Mouse (Mus musculus): ENCODE data around the gene Abhd16b. TPM values are rescaled to one million over a fixed set of nuclear protein-coding genes. Genes with fewer than 3 reads are reported as not detected.

Abhd16b gene
- polyA plus RNA-seq, 1 experiment, result 0.06 TPM

DNA sequence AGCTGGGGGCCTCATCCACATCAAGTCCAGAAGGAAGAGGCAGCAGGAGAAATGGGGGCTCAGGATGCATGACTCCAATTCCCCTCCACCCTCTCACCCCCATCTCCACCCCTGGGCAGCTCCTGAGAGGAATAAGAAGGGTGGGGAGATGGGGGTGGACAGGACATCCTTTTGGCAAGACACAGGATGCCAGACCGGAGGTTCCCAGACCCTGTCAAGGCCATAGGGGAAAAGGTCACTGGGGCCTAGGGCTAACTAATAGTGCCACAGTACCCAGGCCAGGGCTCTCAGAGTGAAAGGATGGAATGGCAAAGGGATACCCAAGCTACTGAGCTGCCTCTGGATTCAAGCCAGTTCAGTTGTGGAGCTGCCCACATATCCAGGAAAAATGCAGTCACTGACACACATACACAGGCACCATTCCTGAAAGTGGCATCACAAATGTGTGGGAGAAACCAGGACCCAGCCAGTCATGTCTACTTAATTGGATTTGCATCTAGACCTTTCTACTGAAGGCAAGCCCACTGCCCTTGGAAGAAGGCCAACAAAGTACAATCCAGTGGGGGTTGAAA, 20.7 kb upstream of the Abhd16b start:
- Histone ChIP-seq H3ac (ENCODE audit: control insufficient read depth, insufficient read length) (no peak overlapping the region), H3K4me2 (ENCODE audit: low read depth) (no peak overlapping the region), H3K27me3 (ENCODE audit: control insufficient read depth, insufficient read depth, insufficient read length) (peaks cover 4% of the 10 kb centered on the region), H3K4me3 (no peak overlapping the region), H3K79me2 (ENCODE audit: control insufficient read depth, insufficient read depth) (no peaks in the 10 kb centered on the region), H3K36me3 (ENCODE audit: control insufficient read depth, insufficient read depth) (no peaks in the 10 kb centered on the region)
- TF ChIP-seq SRF (IDR thresholded peaks at IDR 0.05; ENCODE audit: control insufficient read depth, insufficient read length, low read depth) (no peak), CEBPB (IDR thresholded peaks at IDR 0.05; ENCODE audit: insufficient read depth, poor library complexity, severe bottlenecking) (no peak), MYOD1 (IDR thresholded peaks at IDR 0.05; ENCODE audit: control insufficient read depth in 1 of 3, insufficient read length in 2 of 3, low read depth in 2 of 3) (no peak), E2F4 (IDR thresholded peaks at IDR 0.05; ENCODE audit: insufficient read depth) (no peak), REST (IDR thresholded peaks at IDR 0.05; ENCODE audit: insufficient read depth, insufficient read length) (no peak), TCF12 (IDR thresholded peaks at IDR 0.05; ENCODE audit: insufficient read depth, poor library complexity, severe bottlenecking) (no peak)

DNA sequence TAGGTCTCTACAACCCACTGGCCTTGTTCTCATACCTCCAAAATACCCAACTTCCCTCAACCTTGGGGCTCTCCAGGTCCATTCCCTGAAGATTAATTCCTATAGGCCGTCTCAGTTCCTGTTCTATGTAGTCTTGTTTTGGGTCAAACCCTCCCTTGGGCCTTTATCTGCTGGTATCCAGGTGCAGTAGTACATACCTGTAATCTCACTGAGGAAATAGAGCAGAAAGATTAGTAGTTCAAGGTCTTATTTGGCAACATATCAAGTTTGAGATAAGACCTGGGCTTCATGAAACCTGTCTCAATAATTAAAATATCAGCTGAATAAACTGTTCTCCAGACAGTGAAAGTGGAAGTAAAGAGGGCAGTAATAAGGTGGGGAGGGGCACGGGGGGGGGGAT, 9.9 kb upstream of the Abhd16b start:
- H3K79me2 ChIP-seq (ENCODE audit: control insufficient read depth, insufficient read depth), result no peaks in the 10 kb centered on the region
- H3K36me3 ChIP-seq (ENCODE audit: control insufficient read depth, insufficient read depth), result no peaks in the 10 kb centered on the region
- TF ChIP-seq MYOG (IDR thresholded peaks at IDR 0.05; ENCODE audit: control insufficient read depth in 1 of 3, insufficient read depth in 1 of 3, insufficient read length in 2 of 3, low read depth in 2 of 3), result no peak
- no peak for TF ChIP-seq CEBPB (IDR thresholded peaks at IDR 0.05; ENCODE audit: insufficient read depth, poor library complexity, severe bottlenecking)
- TF ChIP-seq TCF12 (IDR thresholded peaks at IDR 0.05; ENCODE audit: insufficient read depth, poor library complexity, severe bottlenecking), result no peak
- TF ChIP-seq MYOD1 (IDR thresholded peaks at IDR 0.05; ENCODE audit: control insufficient read depth in 1 of 3, insufficient read length in 2 of 3, low read depth in 2 of 3), result no peak
- TF ChIP-seq POLR2AphosphoS2 (IDR thresholded peaks at IDR 0.05; ENCODE audit: insufficient read length, low read depth), result no peak
- no peak for TF ChIP-seq TCF3 (IDR thresholded peaks at IDR 0.05; ENCODE audit: insufficient read length, low read depth)
- H3ac ChIP-seq (ENCODE audit: control insufficient read depth, insufficient read length), result no peak overlapping the region
- no peaks in the 10 kb centered on the region for H3K27me3 ChIP-seq (ENCODE audit: control insufficient read depth, insufficient read depth, insufficient read length)
- no peak overlapping the region for H3K4me2 ChIP-seq (ENCODE audit: low read depth)
- H3K4me3 ChIP-seq, result no peak overlapping the region

DNA sequence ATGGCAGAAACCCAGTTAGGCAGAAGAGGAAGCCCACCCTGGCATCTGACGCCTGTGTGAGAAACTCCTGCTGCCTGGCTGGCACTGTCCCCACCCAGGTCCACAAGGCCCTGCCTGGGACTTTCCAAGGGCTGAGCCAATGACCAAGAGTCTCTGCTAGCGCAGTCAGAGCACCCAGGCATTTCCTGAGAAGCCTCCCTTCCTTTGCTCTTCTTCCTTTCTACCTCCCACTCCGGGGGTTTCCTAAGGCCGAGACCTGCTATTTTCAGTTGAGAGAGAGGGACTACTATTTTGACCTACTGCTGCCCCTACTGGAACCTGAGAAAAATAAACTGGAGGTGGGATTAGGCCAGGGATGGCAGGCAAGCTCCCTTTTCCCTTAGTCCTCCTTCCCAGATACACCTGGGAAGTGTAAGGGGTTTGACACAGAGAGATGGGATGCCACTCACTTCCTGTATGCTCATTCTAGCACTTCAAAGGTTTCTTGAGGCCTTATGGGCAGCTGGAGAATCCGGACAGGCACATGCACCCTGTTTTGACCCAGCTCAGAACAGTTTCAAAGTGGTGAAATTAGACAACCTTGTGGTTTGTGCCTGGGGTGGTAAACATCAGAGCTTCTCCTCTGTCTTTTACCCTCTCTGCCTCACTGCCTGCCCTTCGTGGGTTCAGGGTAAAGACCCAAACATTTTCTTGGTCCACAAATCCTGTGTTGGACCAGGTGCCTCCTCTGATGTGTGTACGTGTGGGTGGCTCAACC, 9.3 kb upstream of the Abhd16b start:
- no peak overlapping the region for H3K4me3 ChIP-seq
- TF ChIP-seq REST (IDR thresholded peaks at IDR 0.05; ENCODE audit: insufficient read depth, insufficient read length), result no peak
- TF ChIP-seq MYOG (IDR thresholded peaks at IDR 0.05; ENCODE audit: control insufficient read depth in 1 of 3, insufficient read depth in 1 of 3, insufficient read length in 2 of 3, low read depth in 2 of 3), result no peak
- TF ChIP-seq POLR2AphosphoS2 (IDR thresholded peaks at IDR 0.05; ENCODE audit: insufficient read length, low read depth), result no peak
- no peak for TF ChIP-seq TCF3 (IDR thresholded peaks at IDR 0.05; ENCODE audit: insufficient read length, low read depth)
- no peak for TF ChIP-seq POLR2A (IDR thresholded peaks at IDR 0.05; ENCODE audit: insufficient read length, low read depth)
- no peak for TF ChIP-seq USF1 (IDR thresholded peaks at IDR 0.05; ENCODE audit: low read depth)
- no peak for TF ChIP-seq TCF12 (IDR thresholded peaks at IDR 0.05; ENCODE audit: insufficient read depth, poor library complexity, severe bottlenecking)
- TF ChIP-seq E2F4 (IDR thresholded peaks at IDR 0.05; ENCODE audit: insufficient read depth), result no peak
- no peak for TF ChIP-seq SRF (IDR thresholded peaks at IDR 0.05; ENCODE audit: control insufficient read depth, insufficient read length, low read depth)
- no peak for TF ChIP-seq MYOD1 (IDR thresholded peaks at IDR 0.05; ENCODE audit: control insufficient read depth in 1 of 3, insufficient read length in 2 of 3, low read depth in 2 of 3)
- TF ChIP-seq CEBPB (IDR thresholded peaks at IDR 0.05; ENCODE audit: insufficient read depth, poor library complexity, severe bottlenecking), result no peak
- H3K27me3 ChIP-seq (ENCODE audit: control insufficient read depth, insufficient read depth, insufficient read length), result no peaks in the 10 kb centered on the region
- no peak overlapping the region for H3ac ChIP-seq (ENCODE audit: control insufficient read depth, insufficient read length)
- no peaks in the 10 kb centered on the region for H3K36me3 ChIP-seq (ENCODE audit: control insufficient read depth, insufficient read depth)
- no peaks in the 10 kb centered on the region for H3K79me2 ChIP-seq (ENCODE audit: control insufficient read depth, insufficient read depth)
- H3K4me2 ChIP-seq (ENCODE audit: low read depth), result peak overlapping the region; percentile 63

DNA sequence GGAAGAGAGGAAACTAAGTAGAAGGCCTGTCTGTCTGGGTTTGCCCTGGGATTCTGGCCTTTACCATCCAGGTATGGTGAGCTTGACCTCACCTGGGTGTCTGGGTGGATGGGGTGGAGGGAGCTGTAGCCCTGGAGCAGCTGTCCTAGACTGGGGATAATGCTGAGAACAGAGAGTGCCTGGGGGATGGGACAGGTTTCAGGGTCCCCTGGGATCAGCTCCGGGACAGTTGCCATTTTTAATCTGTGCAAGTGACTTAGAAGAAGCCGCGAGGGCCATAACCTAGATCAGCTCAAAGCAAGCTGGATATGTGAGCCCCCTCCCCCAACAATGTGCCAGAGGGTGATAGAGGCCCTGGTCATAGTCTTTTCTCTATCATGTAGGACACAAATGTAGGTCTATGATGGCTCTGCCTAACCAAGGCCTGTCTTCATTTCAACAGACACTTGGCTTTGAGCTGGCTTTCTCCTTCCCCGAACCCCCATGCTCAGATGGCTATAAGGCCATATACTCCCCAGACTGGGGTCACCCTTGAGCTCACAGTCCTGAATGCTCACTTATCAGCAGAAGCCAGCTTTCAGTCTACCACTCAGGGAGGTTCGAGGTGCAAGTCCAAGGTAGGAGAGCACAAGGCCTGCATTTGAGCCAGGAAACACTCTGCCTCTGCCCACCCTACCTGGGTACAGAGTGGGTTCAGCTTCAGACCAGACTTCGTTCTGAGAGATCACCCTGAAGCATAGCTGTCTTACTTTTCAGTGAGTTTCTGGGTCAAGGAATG, 8.4 kb upstream of the Abhd16b start:
- Histone ChIP-seq H3K79me2 (ENCODE audit: control insufficient read depth, insufficient read depth) (no peaks in the 10 kb centered on the region), H3K4me3 (no peak overlapping the region), H3ac (ENCODE audit: control insufficient read depth, insufficient read length) (no peak overlapping the region), H3K36me3 (ENCODE audit: control insufficient read depth, insufficient read depth) (no peaks in the 10 kb centered on the region), H3K27me3 (ENCODE audit: control insufficient read depth, insufficient read depth, insufficient read length) (no peaks in the 10 kb centered on the region), H3K4me2 (ENCODE audit: low read depth) (no peak overlapping the region)
- no peak for TF ChIP-seq USF1 (IDR thresholded peaks at IDR 0.05; ENCODE audit: low read depth)
- TF ChIP-seq E2F4 (IDR thresholded peaks at IDR 0.05; ENCODE audit: insufficient read depth), result no peak
- no peak for TF ChIP-seq MYOD1 (IDR thresholded peaks at IDR 0.05; ENCODE audit: control insufficient read depth in 1 of 3, insufficient read length in 2 of 3, low read depth in 2 of 3)
- no peak for TF ChIP-seq CEBPB (IDR thresholded peaks at IDR 0.05; ENCODE audit: insufficient read depth, poor library complexity, severe bottlenecking)
- TF ChIP-seq POLR2AphosphoS2 (IDR thresholded peaks at IDR 0.05; ENCODE audit: insufficient read length, low read depth), result no peak
- TF ChIP-seq POLR2A (IDR thresholded peaks at IDR 0.05; ENCODE audit: insufficient read length, low read depth), result no peak

DNA sequence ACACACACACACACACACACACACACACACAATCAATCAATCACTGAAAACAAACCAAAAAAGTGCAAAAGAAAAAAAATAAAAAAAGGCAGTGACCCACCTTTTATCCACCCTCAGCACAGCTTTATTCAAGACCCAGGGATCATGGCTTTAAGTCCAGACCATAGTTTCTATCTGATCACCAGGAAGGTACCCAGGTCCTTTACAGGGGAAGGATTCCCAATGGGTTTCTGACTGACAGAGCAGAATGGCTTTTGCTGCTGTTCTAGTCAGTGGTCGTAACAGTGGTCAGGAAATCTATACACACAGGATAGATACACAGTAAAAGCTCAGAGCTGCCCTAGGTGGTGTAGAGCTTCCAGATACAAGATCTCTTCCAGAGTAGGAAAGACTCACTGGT, 7.3 kb upstream of the Abhd16b start:
- H3K4me2 ChIP-seq (ENCODE audit: low read depth), result no peak overlapping the region
- no peak overlapping the region for H3K4me3 ChIP-seq
- no peak overlapping the region for H3ac ChIP-seq (ENCODE audit: control insufficient read depth, insufficient read length)
- no peaks in the 10 kb centered on the region for H3K27me3 ChIP-seq (ENCODE audit: control insufficient read depth, insufficient read depth, insufficient read length)
- no peaks in the 10 kb centered on the region for H3K36me3 ChIP-seq (ENCODE audit: control insufficient read depth, insufficient read depth)
- no peaks in the 10 kb centered on the region for H3K79me2 ChIP-seq (ENCODE audit: control insufficient read depth, insufficient read depth)
- TF ChIP-seq REST (IDR thresholded peaks at IDR 0.05; ENCODE audit: insufficient read depth, insufficient read length) (no peak), MYOD1 (IDR thresholded peaks at IDR 0.05; ENCODE audit: control insufficient read depth in 1 of 3, insufficient read length in 2 of 3, low read depth in 2 of 3) (no peak), USF1 (IDR thresholded peaks at IDR 0.05; ENCODE audit: low read depth) (no peak), CEBPB (IDR thresholded peaks at IDR 0.05; ENCODE audit: insufficient read depth, poor library complexity, severe bottlenecking) (no peak), MAX (IDR thresholded peaks at IDR 0.05; ENCODE audit: low read depth) (no peak), E2F4 (IDR thresholded peaks at IDR 0.05; ENCODE audit: insufficient read depth) (no peak), POLR2A (IDR thresholded peaks at IDR 0.05; ENCODE audit: insufficient read length, low read depth) (no peak), SRF (IDR thresholded peaks at IDR 0.05; ENCODE audit: control insufficient read depth, insufficient read length, low read depth) (no peak), MYOG (IDR thresholded peaks at IDR 0.05; ENCODE audit: control insufficient read depth in 1 of 3, insufficient read depth in 1 of 3, insufficient read length in 2 of 3, low read depth in 2 of 3) (no peak), POLR2AphosphoS2 (IDR thresholded peaks at IDR 0.05; ENCODE audit: insufficient read length, low read depth) (no peak), TCF12 (IDR thresholded peaks at IDR 0.05; ENCODE audit: insufficient read depth, poor library complexity, severe bottlenecking) (no peak), TCF3 (IDR thresholded peaks at IDR 0.05; ENCODE audit: insufficient read length, low read depth) (no peak)

Measured in myocyte (in vitro differentiated cells).